Mouse (Mus musculus): ENCODE data around the gene Col4a4. TPM values are rescaled to one million over a fixed set of nuclear protein-coding genes. Genes with fewer than 3 reads are reported as not detected.

Gene Col4a4
- polyA plus RNA-seq, 1 experiment from 2014 or later, result 0.67 TPM

- H3K4me2 ChIP-seq (ENCODE audit: low read depth, low read length), result no peak overlapping the region
- H3K27ac ChIP-seq (ENCODE audit: low read length), result no peak overlapping the region
- no peaks in the 10 kb centered on the region for H3K9me3 ChIP-seq (replicated peaks; ENCODE audit: control insufficient read depth, low read length)
- ATAC-seq (replicated peaks; ENCODE audit: extremely low read depth, insufficient read depth, low FRiP score), result no peak
- H3K36me3 ChIP-seq (ENCODE audit: control insufficient read depth, insufficient read depth), result no peaks in the 10 kb centered on the region
- no peaks in the 10 kb centered on the region for H3K27me3 ChIP-seq (ENCODE audit: control insufficient read depth, insufficient read depth, low read length)
- WGBS, result 73% methylated on average over 5 of the region's 5 CpGs
- H3K4me1 ChIP-seq (ENCODE audit: control insufficient read depth, insufficient read depth, low read length), result peaks cover 2% of the 10 kb centered on the region; the same call in 1 of the 2 replicates
- H3K9ac ChIP-seq (ENCODE audit: low read length), result no peak overlapping the region
- H3K4me3 ChIP-seq (ENCODE audit: low read length), result no peak overlapping the region
These were observed 111.4 kb downstream of the Col4a4 start for GRCm38 (mm10) chr1:82475254-82475653.

- ATAC-seq (replicated peaks; ENCODE audit: extremely low read depth, insufficient read depth, low FRiP score), result no peak
- WGBS, result 37% methylated on average over 4 of the region's 4 CpGs
- peaks cover 2% of the 10 kb centered on the region; the same call in 1 of the 2 replicates for H3K4me1 ChIP-seq (ENCODE audit: control insufficient read depth, insufficient read depth, low read length)
These were observed 112.1 kb downstream of the Col4a4 start for GRCm38 (mm10) chr1:82474461-82474961.

GRCm38 (mm10) chr1:82473467-82473866 is 113.2 kb downstream of the Col4a4 start:
- no peak for ATAC-seq (replicated peaks; ENCODE audit: extremely low read depth, insufficient read depth, low FRiP score)

More at GRCm38 (mm10) chr1:82474461-82474961, 112.1 kb downstream of the Col4a4 start:
- H3K9me3 ChIP-seq (replicated peaks; ENCODE audit: control insufficient read depth, low read length), result no peaks in the 10 kb centered on the region
- no peak overlapping the region for H3K9ac ChIP-seq (ENCODE audit: low read length)
- no peak overlapping the region for H3K27ac ChIP-seq (ENCODE audit: low read length)
- H3K4me2 ChIP-seq (ENCODE audit: low read depth, low read length), result no peak overlapping the region
- no peaks in the 10 kb centered on the region for H3K36me3 ChIP-seq (ENCODE audit: control insufficient read depth, insufficient read depth)
- no peaks in the 10 kb centered on the region for H3K27me3 ChIP-seq (ENCODE audit: control insufficient read depth, insufficient read depth, low read length)
- H3K4me3 ChIP-seq (ENCODE audit: low read length), result no peak overlapping the region

GRCm38 (mm10) chr1:82470516-82471225 is 116.0 kb downstream of the Col4a4 start:
- Histone ChIP-seq H3K9ac (ENCODE audit: low read length) (no peak overlapping the region), H3K36me3 (ENCODE audit: control insufficient read depth, insufficient read depth) (no peaks in the 10 kb centered on the region), H3K4me1 (ENCODE audit: control insufficient read depth, insufficient read depth, low read length) (peaks cover 2% of the 10 kb centered on the region; the same call in 1 of the 2 replicates), H3K4me3 (ENCODE audit: low read length) (no peak overlapping the region), H3K27ac (ENCODE audit: low read length) (no peak overlapping the region), H3K27me3 (ENCODE audit: control insufficient read depth, insufficient read depth, low read length) (no peaks in the 10 kb centered on the region), H3K4me2 (ENCODE audit: low read depth, low read length) (no peak overlapping the region), H3K9me3 (replicated peaks; ENCODE audit: control insufficient read depth, low read length) (no peaks in the 10 kb centered on the region)
- WGBS, result 83% methylated on average over 10 of the region's 10 CpGs
- ATAC-seq (replicated peaks; ENCODE audit: extremely low read depth, insufficient read depth, low FRiP score), result no peak

More at GRCm38 (mm10) chr1:82473467-82473866, 113.2 kb downstream of the Col4a4 start:
- no peak overlapping the region for H3K4me2 ChIP-seq (ENCODE audit: low read depth, low read length)
- H3K4me3 ChIP-seq (ENCODE audit: low read length), result no peak overlapping the region
- H3K9ac ChIP-seq (ENCODE audit: low read length), result no peak overlapping the region
- no peaks in the 10 kb centered on the region for H3K36me3 ChIP-seq (ENCODE audit: control insufficient read depth, insufficient read depth)
- H3K4me1 ChIP-seq (ENCODE audit: control insufficient read depth, insufficient read depth, low read length), result peaks cover 2% of the 10 kb centered on the region; the same call in 1 of the 2 replicates
- H3K27me3 ChIP-seq (ENCODE audit: control insufficient read depth, insufficient read depth, low read length), result no peaks in the 10 kb centered on the region
- no peaks in the 10 kb centered on the region for H3K9me3 ChIP-seq (replicated peaks; ENCODE audit: control insufficient read depth, low read length)
- no peak overlapping the region for H3K27ac ChIP-seq (ENCODE audit: low read length)

GRCm38 (mm10) chr1:82468872-82469271 is 117.8 kb downstream of the Col4a4 start:
- no peaks in the 10 kb centered on the region for H3K9me3 ChIP-seq (replicated peaks; ENCODE audit: control insufficient read depth, low read length)
- H3K27ac ChIP-seq (ENCODE audit: low read length), result no peak overlapping the region
- H3K4me1 ChIP-seq (ENCODE audit: control insufficient read depth, insufficient read depth, low read length), result no peaks in the 10 kb centered on the region
- H3K9ac ChIP-seq (ENCODE audit: low read length), result no peak overlapping the region
- H3K4me3 ChIP-seq (ENCODE audit: low read length), result no peak overlapping the region
- no peak for ATAC-seq (replicated peaks; ENCODE audit: extremely low read depth, insufficient read depth, low FRiP score)
- WGBS, result 52% methylated on average over 6 of the region's 6 CpGs
- no peak overlapping the region for H3K4me2 ChIP-seq (ENCODE audit: low read depth, low read length)
- H3K36me3 ChIP-seq (ENCODE audit: control insufficient read depth, insufficient read depth), result no peaks in the 10 kb centered on the region
- H3K27me3 ChIP-seq (ENCODE audit: control insufficient read depth, insufficient read depth, low read length), result no peaks in the 10 kb centered on the region

GRCm38 (mm10) chr1:82465321-82465853 is 121.3 kb downstream of the Col4a4 start:
- Histone ChIP-seq H3K4me3 (ENCODE audit: low read length) (no peak overlapping the region), H3K27me3 (ENCODE audit: control insufficient read depth, insufficient read depth, low read length) (no peaks in the 10 kb centered on the region), H3K36me3 (ENCODE audit: control insufficient read depth, insufficient read depth) (no peaks in the 10 kb centered on the region), H3K9me3 (replicated peaks; ENCODE audit: control insufficient read depth, low read length) (no peaks in the 10 kb centered on the region), H3K9ac (ENCODE audit: low read length) (no peak overlapping the region), H3K4me2 (ENCODE audit: low read depth, low read length) (no peak overlapping the region), H3K4me1 (ENCODE audit: control insufficient read depth, insufficient read depth, low read length) (no peaks in the 10 kb centered on the region), H3K27ac (ENCODE audit: low read length) (no peak overlapping the region)
- 63% methylated on average over 6 of the region's 6 CpGs for WGBS
- ATAC-seq (replicated peaks; ENCODE audit: extremely low read depth, insufficient read depth, low FRiP score), result no peak

- no peak for ATAC-seq (replicated peaks; ENCODE audit: extremely low read depth, insufficient read depth, low FRiP score)
- Histone ChIP-seq H3K36me3 (ENCODE audit: control insufficient read depth, insufficient read depth) (no peaks in the 10 kb centered on the region), H3K4me1 (ENCODE audit: control insufficient read depth, insufficient read depth, low read length) (no peaks in the 10 kb centered on the region), H3K9me3 (replicated peaks; ENCODE audit: control insufficient read depth, low read length) (no peaks in the 10 kb centered on the region), H3K27ac (ENCODE audit: low read length) (no peak overlapping the region), H3K4me3 (ENCODE audit: low read length) (no peak overlapping the region), H3K27me3 (ENCODE audit: control insufficient read depth, insufficient read depth, low read length) (no peaks in the 10 kb centered on the region), H3K4me2 (ENCODE audit: low read depth, low read length) (no peak overlapping the region), H3K9ac (ENCODE audit: low read length) (no peak overlapping the region)
- 65% methylated on average over 4 of the region's 4 CpGs for WGBS
These were observed 125.6 kb downstream of the Col4a4 start for GRCm38 (mm10) chr1:82461041-82461440.

GRCm38 (mm10) chr1:82459926-82460325 is 126.7 kb downstream of the Col4a4 start:
- no peaks in the 10 kb centered on the region for H3K9me3 ChIP-seq (replicated peaks; ENCODE audit: control insufficient read depth, low read length)
- no peaks in the 10 kb centered on the region for H3K4me1 ChIP-seq (ENCODE audit: control insufficient read depth, insufficient read depth, low read length)
- no peaks in the 10 kb centered on the region for H3K27me3 ChIP-seq (ENCODE audit: control insufficient read depth, insufficient read depth, low read length)
- H3K4me3 ChIP-seq (ENCODE audit: low read length), result no peak overlapping the region
- no peak overlapping the region for H3K9ac ChIP-seq (ENCODE audit: low read length)
- ATAC-seq (replicated peaks; ENCODE audit: extremely low read depth, insufficient read depth, low FRiP score), result no peak
- 83% methylated on average over 2 of the region's 2 CpGs for WGBS
- no peak overlapping the region for H3K27ac ChIP-seq (ENCODE audit: low read length)
- H3K4me2 ChIP-seq (ENCODE audit: low read depth, low read length), result no peak overlapping the region
- no peaks in the 10 kb centered on the region for H3K36me3 ChIP-seq (ENCODE audit: control insufficient read depth, insufficient read depth)

GRCm38 (mm10) chr1:82459350-82459749 is 127.3 kb downstream of the Col4a4 start:
- Histone ChIP-seq H3K27ac (ENCODE audit: low read length) (no peak overlapping the region), H3K9me3 (replicated peaks; ENCODE audit: control insufficient read depth, low read length) (no peaks in the 10 kb centered on the region), H3K36me3 (ENCODE audit: control insufficient read depth, insufficient read depth) (no peaks in the 10 kb centered on the region), H3K4me2 (ENCODE audit: low read depth, low read length) (no peak overlapping the region), H3K4me1 (ENCODE audit: control insufficient read depth, insufficient read depth, low read length) (no peaks in the 10 kb centered on the region), H3K9ac (ENCODE audit: low read length) (no peak overlapping the region), H3K4me3 (ENCODE audit: low read length) (no peak overlapping the region), H3K27me3 (ENCODE audit: control insufficient read depth, insufficient read depth, low read length) (no peaks in the 10 kb centered on the region)
- no peak for ATAC-seq (replicated peaks; ENCODE audit: extremely low read depth, insufficient read depth, low FRiP score)
- WGBS, result 70% methylated on average over 4 of the region's 4 CpGs

Data from heart, embryonic 16.5 days (tissue).